Mouse (Mus musculus) midbrain, embryonic 14.5 days (tissue): ENCODE measurements at regions not wholly inside any gene's neighbourhood (a gene's known extent, or its start where the extent isn't known, plus 50 kb on each side); places are given as distances from the start of the nearest gene placed in this dataset. TPM values are rescaled to one million over a fixed set of nuclear protein-coding genes. Genes with fewer than 3 reads are reported as not detected.

Experiments used
- ATAC-seq: fragments of 200-750 bp; cut with Nextera tagmentation; 2 replicates; pipeline ENCODE4 v1.8.0; 2017; ENCODE audit warnings: moderate number of reproducible peaks, moderate library complexity; ENCODE audit not compliant: low FRiP score, low TSS enrichment
- DNase-seq: peaks from one replicate; pipeline ENCODE4 v3.0.0-alpha.2; 2015
- H3K27ac ChIP-seq: fragments of 300-500 bp; sonication (generic); replicated peaks from 2 replicates; pipeline ENCODE4 v1.5.1; 2014; ENCODE audit warnings: mild to moderate bottlenecking, low read depth, low read length, moderate library complexity
- H3K27me3 ChIP-seq: fragments of 300-500 bp; sonication (generic); 2 replicates; pipeline ENCODE4 v1.6.1; 2014; ENCODE audit warnings: low read length, control low read depth, mixed read lengths; ENCODE audit not compliant: control insufficient read depth, insufficient read depth
- H3K36me3 ChIP-seq: fragments of 300-500 bp; sonication (generic); 2 replicates; pipeline ENCODE4 v1.6.1; 2014; ENCODE audit warnings: low read length, control low read depth; ENCODE audit not compliant: control insufficient read depth, insufficient read depth
- H3K4me1 ChIP-seq: fragments of 300-500 bp; sonication (generic); 2 replicates; pipeline ENCODE4 v1.6.1; 2014; ENCODE audit warnings: mild to moderate bottlenecking, antibody characterized with exemption, low read length, control low read depth; ENCODE audit not compliant: control insufficient read depth, insufficient read depth
- H3K4me2 ChIP-seq: fragments of 300-500 bp; sonication (generic); 2 replicates; pipeline ENCODE4 v1.6.1; 2014; ENCODE audit warnings: mild to moderate bottlenecking, low read length, moderate library complexity
- H3K4me3 ChIP-seq: fragments of 300-500 bp; sonication (generic); replicated peaks from 2 replicates; pipeline ENCODE4 v1.5.1; 2014; ENCODE audit warnings: low read depth, low read length
- H3K9ac ChIP-seq: fragments of 300-500 bp; sonication (generic); replicated peaks from 2 replicates; pipeline ENCODE4 v1.6.1; 2014; ENCODE audit warnings: mild to moderate bottlenecking, low read length, moderate library complexity
- H3K9me3 ChIP-seq: fragments of 300-500 bp; sonication (generic); 2 replicates; pipeline ENCODE4 v1.6.1; 2016; ENCODE audit warnings: low read length, control low read depth, mixed read lengths; ENCODE audit not compliant: control insufficient read depth
- WGBS: fragments of 180-500 bp; shearing (Covaris S2); extraction: QIAGEN DNeasy Blood & Tissue Kit; methylation state at CpG from one replicate; pipeline ENCODE4 v1.1.7; 2014; 5-methylcytosine and 5-hydroxymethylcytosine counted together
- microRNA-seq: library from miRNA; unstranded; fragments of <30 nt; microRNA quantifications from one replicate; pipeline ENCODE4, GENCODE M21; 2016

DNA sequence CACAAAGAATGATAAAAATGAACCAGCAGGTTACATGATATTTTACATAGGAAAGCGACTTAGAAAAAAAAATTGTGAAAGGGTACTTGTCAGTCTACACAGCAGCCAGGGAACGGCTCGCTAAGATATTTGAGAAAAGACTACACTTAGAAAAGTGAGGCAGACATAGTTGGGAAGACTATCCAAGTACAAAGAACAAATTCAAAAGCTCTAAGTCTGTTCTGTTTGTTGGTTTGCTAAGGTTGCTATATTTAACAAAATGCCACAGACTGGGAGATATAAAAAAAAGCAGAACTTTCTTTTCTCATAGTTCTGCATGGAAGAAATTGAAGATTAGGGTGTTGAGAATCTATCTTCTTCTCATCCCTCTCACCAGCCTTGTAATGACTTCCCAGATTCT, 583.5 kb downstream of the Utrn start:
- H3K36me3 ChIP-seq = no peaks in the 10 kb centered on the region
- no peak overlapping the region for H3K9ac ChIP-seq
- ATAC-seq (no peak), DNase-seq (no peak)
- WGBS = 84% methylated on average over 3 of the region's 3 CpGs
- H3K4me1 ChIP-seq = no peaks in the 10 kb centered on the region
- H3K9me3 ChIP-seq = no peaks in the 10 kb centered on the region
- H3K27ac ChIP-seq = no peak overlapping the region
- no peak overlapping the region for H3K4me2 ChIP-seq
- no peak overlapping the region for H3K4me3 ChIP-seq
- no peaks in the 10 kb centered on the region for H3K27me3 ChIP-seq

DNA sequence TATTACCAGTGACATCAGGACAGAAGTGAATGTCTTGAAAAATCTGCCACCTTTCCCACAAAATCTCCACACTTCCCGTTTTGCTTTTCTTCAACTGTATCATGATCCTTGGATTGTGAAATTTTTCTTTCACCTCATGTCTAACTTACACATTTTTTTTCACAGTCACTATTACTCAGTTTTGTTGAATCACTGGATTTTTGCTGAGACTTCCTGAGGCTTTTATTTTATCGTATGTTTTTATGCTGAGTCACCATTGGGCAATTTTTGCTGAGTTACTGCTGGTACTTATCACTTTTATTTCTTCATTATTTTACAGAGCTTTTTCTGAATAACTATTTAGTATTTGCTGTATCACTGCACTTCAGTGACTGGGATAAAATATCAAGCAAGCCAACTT, 570.3 kb downstream of the Utrn start:
- no peak for ATAC-seq
- no peaks in the 10 kb centered on the region for H3K9me3 ChIP-seq
- no peak overlapping the region for H3K9ac ChIP-seq
- H3K36me3 ChIP-seq = no peaks in the 10 kb centered on the region
- H3K4me2 ChIP-seq = no peak overlapping the region
- WGBS = 87% methylated on average over 2 of the region's 2 CpGs
- no peak overlapping the region for H3K27ac ChIP-seq
- no peaks in the 10 kb centered on the region for H3K4me1 ChIP-seq
- no peak overlapping the region for H3K4me3 ChIP-seq
- H3K27me3 ChIP-seq = no peaks in the 10 kb centered on the region
- no peak for DNase-seq

DNA sequence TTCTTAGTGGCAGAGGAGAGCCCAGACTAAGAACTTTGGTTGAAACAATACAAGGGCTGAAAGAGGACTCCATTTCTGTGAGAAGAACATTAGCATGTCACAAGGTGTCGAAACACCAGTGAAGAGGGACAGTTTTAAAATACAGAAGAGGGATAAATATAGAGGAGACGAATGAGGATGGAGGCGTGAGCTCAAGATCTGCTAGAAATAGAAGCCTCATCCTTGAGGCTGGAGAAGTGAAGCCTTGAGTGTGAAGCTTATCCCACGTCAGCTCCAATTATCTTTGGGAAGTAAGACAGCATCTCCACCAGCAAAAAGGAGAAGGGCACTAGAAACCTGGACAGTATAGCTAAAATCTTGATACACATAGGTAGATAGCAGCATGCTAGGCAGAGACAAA, 566.8 kb downstream of the Utrn start:
- Histone ChIP-seq H3K36me3 (no peaks in the 10 kb centered on the region), H3K9me3 (no peaks in the 10 kb centered on the region), H3K27ac (no peak overlapping the region), H3K4me2 (no peak overlapping the region), H3K9ac (no peak overlapping the region), H3K4me1 (no peaks in the 10 kb centered on the region), H3K4me3 (no peak overlapping the region), H3K27me3 (no peaks in the 10 kb centered on the region)
- ATAC-seq (no peak), DNase-seq (no peak)
- WGBS = 90% methylated on average over 4 of the region's 4 CpGs

DNA sequence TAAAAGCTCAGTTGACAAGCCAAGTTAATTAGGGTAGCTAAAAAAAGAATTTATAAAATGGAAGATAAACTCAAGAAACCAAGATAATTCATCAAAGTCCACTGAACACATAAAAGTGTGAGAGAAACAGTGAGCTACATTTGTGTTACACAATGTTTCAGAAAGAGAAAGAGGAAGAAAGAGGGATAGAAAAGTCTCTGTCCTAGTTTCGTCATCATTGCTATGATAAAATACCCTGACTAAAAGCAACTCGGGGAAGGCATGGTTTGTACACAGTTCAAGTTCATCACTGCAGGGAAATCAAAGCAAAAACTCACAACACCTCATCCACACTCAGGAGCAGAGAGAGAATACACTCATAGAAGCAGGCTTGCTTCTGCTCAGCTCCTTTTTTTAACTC, 548.9 kb downstream of the Utrn start:
- Histone ChIP-seq H3K4me2 (no peak overlapping the region), H3K27me3 (no peaks in the 10 kb centered on the region), H3K27ac (no peak overlapping the region), H3K9ac (no peak overlapping the region), H3K4me3 (no peak overlapping the region), H3K36me3 (no peaks in the 10 kb centered on the region), H3K9me3 (no peaks in the 10 kb centered on the region), H3K4me1 (no peaks in the 10 kb centered on the region)
- no peak for DNase-seq
- WGBS = 82% methylated on average over 2 of the region's 2 CpGs
- no peak for ATAC-seq

Small RNA genes lying in the stretch of these regions (microRNA-seq; reads per million reads assigned to microRNA genes)
- not detected for gene Gm22194
